Mouse (Mus musculus) telencephalon, adult 2 months (tissue): ENCODE results near the gene Fam216a.
"Not testable (repeated sequence)": the region's sequence is repeated elsewhere in the genome, so short reads cannot be mapped to it uniquely, and the experiment has no call there.

ENCODE experiments used
- DNase-seq: peaks from one replicate; pipeline ENCODE4 v3.0.0-alpha.2; 2011; ENCODE audit warnings: low read depth, low spot score

Gene Fam216a

GRCm38 (mm10) chr5:122324608-122325431 is 47.3 kb downstream of the Fam216a start:
- peak; percentile 99 for DNase-seq

- no peak for DNase-seq
These were observed 48.6 kb downstream of the Fam216a start for GRCm38 (mm10) chr5:122323523-122323922.

GRCm38 (mm10) chr5:122320205-122320781 is 51.9 kb downstream of the Fam216a start:
- no peak for DNase-seq

- DNase-seq: no peak
These were observed 52.5 kb downstream of the Fam216a start for GRCm38 (mm10) chr5:122319474-122320204.

- not testable (repeated sequence) for DNase-seq
These were observed 53.2 kb downstream of the Fam216a start for GRCm38 (mm10) chr5:122318976-122319375.

- DNase-seq: no peak
These were observed 54.1 kb downstream of the Fam216a start for GRCm38 (mm10) chr5:122318100-122318499.

- DNase-seq: no peak
These were observed 54.7 kb downstream of the Fam216a start for GRCm38 (mm10) chr5:122317329-122318045.

GRCm38 (mm10) chr5:122314966-122315667 is 57.0 kb downstream of the Fam216a start:
- peak; percentile 73 for DNase-seq
